Mouse (Mus musculus) neural tube, embryonic 13.5 days (tissue): ENCODE measurements around the gene Gm11034. TPM values are rescaled to one million over a fixed set of nuclear protein-coding genes. Genes with fewer than 3 reads are reported as not detected.
A peak's percentile ranks its signal among the peaks of the same experiment; 100 is the strongest.

ENCODE experiments used
- ATAC-seq: fragments of 200-750 bp; cut with Nextera tagmentation; 2 replicates; pipeline ENCODE4 v1.8.0; 2017; ENCODE audit warnings: low read depth, mild to moderate bottlenecking, moderate TSS enrichment, moderate library complexity
- H3K27ac ChIP-seq: fragments of 300-500 bp; sonication (generic); replicated peaks from 2 replicates; pipeline ENCODE4 v1.5.1; 2015; ENCODE audit warnings: moderate library complexity, mild to moderate bottlenecking, inconsistent platforms
- H3K27me3 ChIP-seq: fragments of 300-500 bp; sonication (generic); 2 replicates; pipeline ENCODE4 v1.6.1; 2015; ENCODE audit warnings: mild to moderate bottlenecking, inconsistent platforms
- H3K36me3 ChIP-seq: fragments of 300-500 bp; sonication (generic); 2 replicates; pipeline ENCODE4 v1.6.1; 2015; ENCODE audit warnings: mild to moderate bottlenecking, inconsistent platforms
- H3K4me1 ChIP-seq: fragments of 300-500 bp; sonication (generic); replicated peaks from 2 replicates; pipeline ENCODE4 v1.6.1; 2015; ENCODE audit warnings: inconsistent platforms
- H3K4me2 ChIP-seq: fragments of 300-500 bp; sonication (generic); 2 replicates; pipeline ENCODE4 v1.6.1; 2015; ENCODE audit warnings: inconsistent platforms, mild to moderate bottlenecking, moderate library complexity
- H3K4me3 ChIP-seq: fragments of 300-500 bp; sonication (generic); 2 replicates; pipeline ENCODE4 v1.5.1; 2015; ENCODE audit warnings: mild to moderate bottlenecking, inconsistent platforms
- H3K9ac ChIP-seq: fragments of 300-500 bp; sonication (generic); 2 replicates; pipeline ENCODE4 v1.6.1; 2015; ENCODE audit warnings: moderate library complexity, mild to moderate bottlenecking, inconsistent platforms
- H3K9me3 ChIP-seq: fragments of 300-500 bp; sonication (generic); 2 replicates; pipeline ENCODE4 v1.6.1; 2016; ENCODE audit warnings: inconsistent platforms
- WGBS: fragments of 180-500 bp; shearing (Covaris S2); methylation state at CpG from one replicate; pipeline ENCODE4 v1.1.7; 2015; 5-methylcytosine and 5-hydroxymethylcytosine counted together
- polyA plus RNA-seq: library from polyadenylated mRNA; unstranded; fragments of >200 nt; fragmentation: Nextera tagmentation; extraction: Ambion mirVana; gene quantifications from 2 replicates; pipeline ENCODE4 v1.2.1, GENCODE M21; 2015

Gm11034 gene
- polyA plus RNA-seq, 1 experiment from 2014 or later = not detected

DNA sequence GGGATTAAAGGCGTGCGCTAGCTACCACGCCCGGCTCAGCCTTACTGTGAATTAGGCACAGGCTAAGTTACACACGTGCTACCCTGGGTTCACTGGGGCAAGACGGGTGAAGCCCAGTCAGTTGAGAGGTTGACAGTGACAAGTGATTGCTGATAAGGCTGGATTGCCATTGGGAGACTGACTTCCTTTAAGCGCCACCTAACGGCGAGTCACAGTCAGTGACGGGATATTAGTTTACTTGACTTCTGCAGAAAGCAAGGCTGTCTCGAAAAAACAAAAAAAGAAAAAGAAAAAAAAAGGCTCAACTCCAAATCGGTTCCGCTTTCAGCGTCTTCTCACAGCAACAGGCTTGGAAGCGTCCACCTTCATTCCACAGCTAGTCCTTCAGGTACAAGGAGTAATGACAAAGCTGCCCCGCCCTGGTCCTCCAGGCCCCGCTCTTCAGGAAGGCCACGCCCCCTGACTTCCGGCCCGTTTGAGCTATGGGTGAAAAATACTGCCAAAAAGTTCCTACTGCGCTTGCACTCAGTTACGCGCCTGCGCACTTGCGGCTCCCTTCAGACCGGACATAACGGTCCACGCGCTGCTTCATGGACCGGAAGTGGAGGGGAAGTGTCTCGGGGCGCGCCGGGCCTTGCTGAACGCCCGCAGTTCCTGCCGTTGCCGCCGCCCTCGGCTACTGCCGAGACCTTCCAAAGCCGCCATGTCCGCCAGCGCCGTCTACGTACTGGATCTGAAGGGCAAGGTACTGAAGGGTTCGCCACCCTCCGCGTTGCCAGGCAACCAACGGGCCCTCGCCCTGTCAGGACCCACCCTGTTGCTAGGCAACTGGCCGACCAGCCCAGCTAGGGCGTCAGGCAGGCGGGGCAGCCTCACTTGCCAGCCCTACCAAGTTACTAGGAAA lies 26.3 kb upstream of the Gm11034 start, which contains the start of gene Ap1m1:
Ap1m1 (plus strand) TSS at position 520 of the 904 bp plus-strand sequence.
- Histone ChIP-seq H3K27me3 (no peaks in the 10 kb centered on the region), H3K4me3 (peak within 1 kb of the TSS; percentile 65), H3K4me2 (peak within 1 kb of the TSS; percentile 89), H3K27ac (peak within 1 kb of the TSS; percentile 95), H3K9ac (peak within 1 kb of the TSS; percentile 75), H3K4me1 (peaks cover 23% of the 10 kb centered on the region), H3K36me3 (peaks cover 20% of the 10 kb centered on the region; the same call in 1 of the 2 replicates), H3K9me3 (no peaks in the 10 kb centered on the region)
- peak; percentile 96 for ATAC-seq
- WGBS = under 1% methylated on average over 54 of the region's 54 CpGs

DNA sequence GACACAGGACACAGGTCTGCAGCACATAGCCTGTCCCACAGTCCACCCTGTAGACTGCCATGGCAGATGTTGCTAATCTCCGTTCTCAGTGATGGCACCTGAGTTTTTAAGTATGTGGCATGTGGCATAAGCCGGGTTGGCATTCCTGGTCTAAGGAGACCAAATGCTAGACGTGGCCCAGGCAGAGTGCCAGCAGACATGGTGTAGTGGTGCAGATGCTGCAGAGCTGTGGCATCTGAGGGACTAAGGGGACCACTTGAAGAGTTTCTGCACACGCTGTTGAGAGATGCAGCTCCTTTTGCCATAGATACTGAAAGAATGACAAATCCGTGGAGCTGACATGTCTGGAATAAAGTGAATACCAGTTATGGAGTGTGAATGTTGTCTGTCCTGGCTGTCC lies 9.2 kb upstream of the Gm11034 start:
- Histone ChIP-seq H3K9ac (no peak overlapping the region), H3K27me3 (peaks cover 6% of the 10 kb centered on the region), H3K4me2 (no peak overlapping the region), H3K9me3 (no peaks in the 10 kb centered on the region), H3K4me1 (peaks cover 15% of the 10 kb centered on the region), H3K36me3 (peaks cover 35% of the 10 kb centered on the region), H3K27ac (no peak overlapping the region), H3K4me3 (no peak overlapping the region)
- 91% methylated on average over 5 of the region's 5 CpGs for WGBS
- ATAC-seq = no peak

DNA sequence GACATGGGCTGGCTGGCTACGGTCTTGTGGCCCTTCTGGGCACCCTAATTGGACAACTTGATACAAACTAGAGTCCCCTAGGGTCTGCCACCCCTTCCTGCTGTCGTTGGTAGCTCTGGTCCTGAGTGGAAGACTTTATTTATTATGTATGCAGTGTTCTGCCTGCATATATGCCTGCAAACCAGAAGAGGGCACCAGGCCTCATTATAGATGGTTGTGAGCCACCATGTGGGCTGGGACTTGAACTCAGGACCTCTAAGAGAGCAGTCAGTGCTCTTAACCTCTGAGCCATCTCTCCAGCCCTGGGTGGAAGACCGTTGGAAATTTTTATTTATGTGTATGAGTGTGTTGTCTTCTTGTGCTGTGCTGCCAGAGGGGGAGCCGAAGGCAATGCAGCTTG lies 7.3 kb upstream of the Gm11034 start:
- Histone ChIP-seq H3K4me2 (peak overlapping the region; percentile 90), H3K36me3 (peaks cover 35% of the 10 kb centered on the region), H3K27ac (no peak overlapping the region), H3K27me3 (peaks cover 21% of the 10 kb centered on the region), H3K9me3 (no peaks in the 10 kb centered on the region), H3K4me3 (peak overlapping the region; percentile 75), H3K4me1 (peaks cover 15% of the 10 kb centered on the region), H3K9ac (peak overlapping the region; percentile 80; the same call in 1 of the 2 replicates)
- no peak for ATAC-seq
- 88% methylated on average over 4 of the region's 4 CpGs for whole genome bisulfite sequencing

DNA sequence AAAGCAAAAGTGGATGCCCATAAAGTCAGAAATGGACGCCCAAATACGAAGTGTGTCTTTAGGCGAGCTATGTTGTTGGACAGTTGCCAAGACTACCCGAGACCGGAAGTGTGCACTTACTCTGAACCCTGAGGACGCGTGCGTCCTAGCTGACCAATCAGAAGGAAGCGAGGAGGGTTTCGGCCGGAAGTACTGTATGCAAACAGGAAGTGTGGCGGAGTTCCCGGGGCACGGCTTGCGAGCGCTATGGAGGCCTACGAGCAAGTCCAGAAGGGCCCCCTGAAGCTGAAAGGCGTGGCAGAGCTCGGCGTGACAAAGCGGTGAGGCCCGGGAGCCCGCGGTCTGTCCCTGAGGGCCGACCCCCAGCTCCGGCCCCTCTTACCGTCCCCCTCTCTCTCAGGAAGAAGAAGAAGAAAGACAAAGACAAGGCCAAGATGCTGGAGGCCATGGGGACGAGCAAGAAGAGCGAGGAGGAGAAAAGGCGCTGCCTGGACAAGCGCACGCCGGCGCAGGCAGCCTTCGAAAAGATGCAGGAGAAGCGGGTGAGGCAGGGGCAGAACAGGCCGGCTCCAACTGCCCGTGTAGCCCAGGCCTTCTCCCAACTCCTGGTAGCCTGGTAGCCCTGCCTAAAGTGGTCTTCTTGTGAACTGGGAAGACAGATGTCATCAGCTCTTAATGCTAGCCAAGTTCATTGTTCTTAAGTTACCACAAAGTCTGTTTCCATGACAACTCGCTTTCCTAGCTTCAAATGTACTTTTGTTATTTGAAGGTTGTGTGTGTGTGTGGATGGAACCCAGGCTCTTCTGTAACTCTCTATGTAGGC lies 6.3 kb upstream of the Gm11034 start, which contains the start of gene Fam32a:
Fam32a (plus strand) TSS at position 190 of the 823 bp plus-strand sequence.
- peaks cover 35% of the 10 kb centered on the region for H3K36me3 ChIP-seq
- no peaks in the 10 kb centered on the region for H3K9me3 ChIP-seq
- H3K4me1 ChIP-seq = peaks cover 15% of the 10 kb centered on the region
- peak within 1 kb of the TSS; percentile 79 for H3K27ac ChIP-seq
- H3K4me2 ChIP-seq = peak within 1 kb of the TSS; percentile 90
- peak; percentile 97 for ATAC-seq
- 6% methylated on average over 39 of the region's 39 CpGs for WGBS
- H3K27me3 ChIP-seq = peaks cover 32% of the 10 kb centered on the region
- H3K9ac ChIP-seq = peak within 1 kb of the TSS; percentile 80
- H3K4me3 ChIP-seq = peak within 1 kb of the TSS; percentile 75

DNA sequence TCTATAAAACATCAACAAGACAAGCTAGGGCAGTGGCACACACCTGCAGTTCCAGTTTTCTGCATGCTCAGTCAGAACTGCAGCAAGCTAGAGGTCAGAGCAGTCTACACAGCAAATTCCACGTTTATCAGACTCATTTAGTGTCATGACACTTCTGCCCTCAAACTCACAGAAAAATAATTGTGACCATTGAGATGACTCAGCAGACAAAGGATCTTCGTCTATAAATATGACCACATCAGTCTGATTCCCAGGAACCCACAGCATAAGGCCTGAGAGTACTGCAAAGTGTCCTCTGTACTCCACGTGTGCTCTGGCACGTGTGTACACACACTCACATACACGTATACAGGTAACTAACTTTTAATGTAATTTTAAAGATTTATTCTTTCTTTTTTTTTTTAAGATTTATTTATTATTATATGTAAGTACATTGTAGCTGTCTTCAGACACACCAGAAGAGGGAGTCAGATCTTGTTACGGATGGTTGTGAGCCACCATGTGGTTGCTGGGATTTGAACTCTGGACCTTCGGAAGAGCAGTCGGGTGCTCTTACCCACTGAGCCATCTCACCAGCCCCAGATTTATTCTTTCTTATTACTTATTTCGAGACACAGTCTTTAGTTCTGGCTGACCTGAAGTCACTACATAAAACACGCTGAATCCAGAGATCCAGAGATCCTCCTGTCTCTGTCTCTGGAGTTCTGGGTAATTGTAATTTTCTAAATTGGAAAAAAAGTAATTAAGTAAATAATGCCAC lies 5.5 kb upstream of the Gm11034 start:
- Histone ChIP-seq H3K27me3 (peaks cover 36% of the 10 kb centered on the region), H3K4me3 (peak overlapping the region; percentile 75), H3K9me3 (no peaks in the 10 kb centered on the region), H3K27ac (no peak overlapping the region; the same call in 1 of the 2 replicates), H3K36me3 (peaks cover 31% of the 10 kb centered on the region), H3K9ac (no peak overlapping the region), H3K4me2 (peak overlapping the region; percentile 90), H3K4me1 (peaks cover 15% of the 10 kb centered on the region)
- 85% methylated on average over 10 of the region's 10 CpGs for WGBS
- ATAC-seq = peak; percentile 41

DNA sequence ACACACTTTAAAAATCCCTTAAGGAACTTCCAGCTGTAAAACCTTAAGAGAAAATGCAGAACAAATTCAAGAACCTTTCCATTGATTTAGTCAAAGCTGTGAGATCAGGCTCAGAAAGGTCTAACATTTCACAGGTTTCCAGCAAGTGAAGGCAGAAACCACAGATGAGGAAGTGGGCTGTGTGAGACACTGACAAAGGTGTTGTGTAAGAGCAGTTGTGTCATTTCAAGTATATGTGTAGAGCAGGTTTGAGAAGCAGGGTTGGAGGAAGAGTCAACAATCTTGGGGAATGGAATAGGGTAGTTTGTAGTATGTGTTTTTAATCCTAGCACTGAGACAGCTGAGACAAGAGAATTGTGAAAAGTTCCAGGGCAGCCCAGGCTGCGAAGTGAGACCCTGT lies 2.4 kb upstream of the Gm11034 start:
- peaks cover 1% of the 10 kb centered on the region; the same call in 1 of the 2 replicates for H3K36me3 ChIP-seq
- H3K9me3 ChIP-seq = no peaks in the 10 kb centered on the region
- H3K4me3 ChIP-seq = no peak overlapping the region
- no peak for ATAC-seq
- no peak overlapping the region for H3K27ac ChIP-seq
- no peak overlapping the region for H3K4me2 ChIP-seq
- no peak overlapping the region for H3K9ac ChIP-seq
- 44% methylated on average over 1 of the region's 1 CpGs for WGBS
- H3K27me3 ChIP-seq = peaks cover 36% of the 10 kb centered on the region
- peaks cover 8% of the 10 kb centered on the region for H3K4me1 ChIP-seq

DNA sequence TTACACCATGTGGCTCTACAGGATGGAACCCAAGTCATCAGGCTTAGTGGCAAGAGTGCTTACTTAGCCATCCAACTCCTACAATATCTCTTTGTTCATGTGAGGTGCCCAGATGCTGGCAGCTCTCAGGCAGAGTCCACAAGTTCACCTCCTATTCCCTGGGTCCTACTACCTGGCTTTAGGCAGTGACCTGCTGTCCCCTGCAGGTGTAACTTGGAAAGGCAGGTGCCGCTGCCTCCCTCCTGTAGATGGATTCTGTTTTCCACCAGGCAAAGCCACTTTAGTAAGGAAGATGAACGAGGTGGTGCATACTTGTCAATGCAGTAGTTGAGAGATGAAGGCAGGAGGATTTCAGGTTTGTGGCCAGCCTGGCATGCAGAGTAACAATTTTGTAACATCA lies 1.6 kb upstream of the Gm11034 start:
- no peak for ATAC-seq
- 35% methylated on average over 2 of the region's 2 CpGs for WGBS

DNA sequence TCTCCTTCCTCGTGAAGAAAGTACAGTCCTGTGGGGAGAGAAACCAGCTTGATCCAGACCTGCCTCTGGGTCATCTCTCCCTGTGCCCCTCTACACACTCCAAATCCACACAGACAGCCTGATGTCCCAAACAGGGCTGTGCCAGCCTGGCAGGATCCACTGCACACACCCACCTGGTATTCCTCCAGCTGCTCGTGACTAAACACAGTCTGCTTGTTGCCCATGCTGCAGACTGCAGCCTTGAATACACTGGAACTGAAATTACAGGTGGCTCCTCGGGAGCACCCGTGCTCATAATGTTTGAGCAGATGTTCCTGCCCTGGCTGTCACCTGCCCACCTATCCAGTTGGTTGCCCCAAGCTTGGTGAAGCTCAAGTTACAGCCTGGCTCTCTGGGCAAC lies 685 bp downstream of the Gm11034 start, which contains the start of gene Cib3:
Cib3 (minus strand) TSS at position 87 of the 400 bp plus-strand sequence.
- Histone ChIP-seq H3K4me3 (no peak within 1 kb of the TSS), H3K4me1 (no peaks in the 10 kb centered on the region), H3K4me2 (no peak within 1 kb of the TSS), H3K9me3 (no peaks in the 10 kb centered on the region), H3K9ac (no peak within 1 kb of the TSS), H3K27ac (no peak within 1 kb of the TSS), H3K36me3 (no peaks in the 10 kb centered on the region), H3K27me3 (peaks cover 31% of the 10 kb centered on the region)
- 61% methylated on average over 4 of the region's 4 CpGs for WGBS
- no peak for ATAC-seq

More for the DNA sequence above, 1.6 kb upstream of the Gm11034 start:
- Histone ChIP-seq H3K27me3 (peaks cover 36% of the 10 kb centered on the region), H3K9me3 (no peaks in the 10 kb centered on the region), H3K4me3 (no peak overlapping the region), H3K27ac (no peak overlapping the region), H3K9ac (no peak overlapping the region), H3K36me3 (no peaks in the 10 kb centered on the region), H3K4me2 (no peak overlapping the region), H3K4me1 (no peaks in the 10 kb centered on the region)

DNA sequence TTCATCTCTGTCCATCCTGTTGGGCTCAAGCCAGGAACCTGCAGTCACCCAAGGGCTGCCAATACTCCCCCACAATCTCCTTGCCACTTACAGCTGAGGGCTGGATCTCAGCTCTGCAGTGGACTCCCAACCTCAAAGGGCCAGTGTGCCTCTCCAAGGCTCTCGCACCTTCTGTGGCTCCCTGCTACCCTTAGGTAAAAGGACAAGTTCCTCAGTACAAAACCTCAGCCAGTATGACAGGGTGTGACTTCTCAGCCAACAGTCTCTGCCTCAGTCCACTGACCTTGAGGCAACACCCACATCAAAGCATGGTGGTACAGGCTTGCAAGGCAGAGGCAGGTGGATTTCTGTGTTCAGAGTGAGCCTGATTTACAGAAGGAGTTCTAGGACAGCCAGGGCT lies 1.6 kb downstream of the Gm11034 start:
- Histone ChIP-seq H3K9ac (no peak overlapping the region), H3K4me1 (no peaks in the 10 kb centered on the region), H3K4me2 (no peak overlapping the region), H3K4me3 (no peak overlapping the region), H3K27ac (no peak overlapping the region), H3K36me3 (no peaks in the 10 kb centered on the region), H3K27me3 (peaks cover 23% of the 10 kb centered on the region), H3K9me3 (no peaks in the 10 kb centered on the region)
- no peak for ATAC-seq
- WGBS = 74% methylated on average over 1 of the region's 1 CpGs

DNA sequence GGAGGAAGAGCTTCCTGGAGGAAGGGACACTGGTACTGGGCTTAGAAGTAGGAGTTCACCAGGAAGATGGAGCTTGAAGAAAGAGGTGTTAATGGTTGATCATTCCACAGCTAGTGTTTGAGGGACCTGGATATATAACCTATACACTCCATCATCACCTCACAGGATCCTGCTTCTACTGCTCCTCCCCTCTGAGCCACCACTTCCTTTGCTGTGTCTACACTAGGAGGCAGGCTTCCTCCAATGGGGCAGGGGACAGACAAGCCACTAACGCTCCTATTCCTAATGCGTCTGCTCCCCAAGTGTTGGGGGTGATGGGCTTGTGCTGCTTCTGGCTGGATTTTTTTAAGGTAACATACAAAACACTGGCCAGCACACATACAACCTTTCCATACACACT lies 2.7 kb downstream of the Gm11034 start:
- Histone ChIP-seq H3K27ac (no peak overlapping the region), H3K4me1 (no peaks in the 10 kb centered on the region), H3K9ac (no peak overlapping the region), H3K4me2 (no peak overlapping the region), H3K36me3 (no peaks in the 10 kb centered on the region), H3K4me3 (no peak overlapping the region), H3K27me3 (peaks cover 14% of the 10 kb centered on the region), H3K9me3 (no peaks in the 10 kb centered on the region)
- ATAC-seq = no peak
- WGBS = 65% methylated on average over 2 of the region's 2 CpGs

DNA sequence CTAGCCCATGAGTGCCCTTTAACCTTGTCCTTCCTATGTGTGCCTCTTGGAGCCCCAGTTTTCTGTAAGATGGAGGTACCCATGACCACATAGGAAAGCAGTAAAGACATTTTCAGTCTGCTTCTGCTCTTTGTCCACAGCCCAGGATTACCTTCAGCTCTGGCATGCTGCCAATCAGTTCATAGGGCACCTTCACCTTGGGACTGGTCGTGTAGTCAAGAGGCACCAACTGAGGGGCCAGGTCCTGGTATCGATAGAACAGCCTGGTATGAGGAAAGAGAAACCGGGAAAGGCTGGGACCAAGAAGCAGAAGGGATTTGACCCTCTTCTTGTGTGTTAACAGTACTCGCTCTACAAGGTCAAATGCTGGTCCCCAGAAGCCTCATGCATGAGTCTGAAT lies 3.2 kb downstream of the Gm11034 start:
- ATAC-seq = no peak
- Histone ChIP-seq H3K9ac (no peak overlapping the region), H3K4me3 (no peak overlapping the region), H3K9me3 (no peaks in the 10 kb centered on the region), H3K4me1 (no peaks in the 10 kb centered on the region), H3K27me3 (peaks cover 9% of the 10 kb centered on the region), H3K36me3 (no peaks in the 10 kb centered on the region), H3K4me2 (no peak overlapping the region), H3K27ac (no peak overlapping the region)
- WGBS = 83% methylated on average over 4 of the region's 4 CpGs
